Mouse (Mus musculus) lung, embryonic 16.5 days (tissue): Measurements from ENCODE around the gene Tnrc6b. TPM values are rescaled to one million over a fixed set of nuclear protein-coding genes. Genes with fewer than 3 reads are reported as not detected.

Source experiments
- ATAC-seq: fragments of 200-750 bp; cut with Nextera tagmentation; 2 replicates; pipeline ENCODE4 v1.8.0; 2017; ENCODE audit warnings: low read depth, mild to moderate bottlenecking, moderate library complexity
- H3K27ac ChIP-seq: fragments of 300-500 bp; sonication (generic); 2 replicates; pipeline ENCODE4 v1.5.1; 2014; ENCODE audit warnings: mild to moderate bottlenecking, control low read depth, low read length
- H3K27me3 ChIP-seq: fragments of 300-500 bp; sonication (generic); 2 replicates; pipeline ENCODE4 v1.6.1; 2014; ENCODE audit warnings: low read depth, low read length, mixed read lengths; ENCODE audit not compliant: control insufficient read depth, insufficient read depth
- H3K36me3 ChIP-seq: fragments of 300-500 bp; sonication (generic); 2 replicates; pipeline ENCODE4 v1.6.1; 2014; ENCODE audit warnings: low read length; ENCODE audit not compliant: control insufficient read depth, insufficient read depth
- H3K4me1 ChIP-seq: fragments of 300-500 bp; sonication (generic); replicated peaks from 2 replicates; pipeline ENCODE4 v1.6.1; 2014; ENCODE audit warnings: low read length, mixed read lengths; ENCODE audit not compliant: control insufficient read depth, insufficient read depth
- H3K4me2 ChIP-seq: fragments of 300-500 bp; sonication (generic); 2 replicates; pipeline ENCODE4 v1.6.1; 2014; ENCODE audit warnings: low read depth, low read length, control low read depth
- H3K4me3 ChIP-seq: fragments of 300-500 bp; sonication (generic); 2 replicates; pipeline ENCODE4 v1.5.1; 2014; ENCODE audit warnings: mild to moderate bottlenecking, low read length, control low read depth
- H3K9ac ChIP-seq: fragments of 300-500 bp; sonication (generic); 2 replicates; pipeline ENCODE4 v1.6.1; 2014; ENCODE audit warnings: low read length, control low read depth
- H3K9me3 ChIP-seq: fragments of 300-500 bp; sonication (generic); 2 replicates; pipeline ENCODE4 v1.6.1; 2016; ENCODE audit warnings: low read length; ENCODE audit not compliant: control insufficient read depth
- WGBS: fragments of 180-500 bp; shearing (Covaris S2); extraction: QIAGEN DNeasy Blood & Tissue Kit; methylation state at CpG from one replicate; pipeline ENCODE4 v1.1.7; 2014; 5-methylcytosine and 5-hydroxymethylcytosine counted together
- polyA plus RNA-seq: library from polyadenylated mRNA; unstranded; fragments of >200 nt; fragmentation: Nextera tagmentation; extraction: Ambion mirVana; gene quantifications from 2 replicates; pipeline ENCODE4 v1.2.1, GENCODE M21; 2015

The Tnrc6b gene
- polyA plus RNA-seq, 1 experiment from 2014 or later: 30.8 TPM

GRCm38 (mm10) chr15:80934841-80935240 lies 223.7 kb downstream of the Tnrc6b start:
- H3K27me3 ChIP-seq: no peaks in the 10 kb centered on the region
- H3K9me3 ChIP-seq: no peaks in the 10 kb centered on the region
- peaks cover 2% of the 10 kb centered on the region; the same call in 1 of the 2 replicates for H3K36me3 ChIP-seq
- H3K4me3 ChIP-seq: no peak overlapping the region
- H3K9ac ChIP-seq: no peak overlapping the region
- WGBS: 92% methylated on average over 5 of the region's 5 CpGs
- ATAC-seq: no peak
- H3K4me1 ChIP-seq: peaks cover 2% of the 10 kb centered on the region; the same call in 1 of the 2 replicates
- no peak overlapping the region for H3K4me2 ChIP-seq
- H3K27ac ChIP-seq: no peak overlapping the region

GRCm38 (mm10) chr15:80936686-80937085 lies 225.6 kb downstream of the Tnrc6b start:
- H3K4me3 ChIP-seq: no peak overlapping the region
- H3K36me3 ChIP-seq: peaks cover 6% of the 10 kb centered on the region; the same call in 1 of the 2 replicates
- no peaks in the 10 kb centered on the region for H3K4me1 ChIP-seq
- no peak overlapping the region for H3K4me2 ChIP-seq
- peak overlapping the region; percentile 53 for H3K27ac ChIP-seq
- no peaks in the 10 kb centered on the region for H3K9me3 ChIP-seq
- WGBS: 56% methylated on average over 3 of the region's 3 CpGs
- peak; percentile 97 for ATAC-seq
- H3K27me3 ChIP-seq: no peaks in the 10 kb centered on the region
- H3K9ac ChIP-seq: no peak overlapping the region

GRCm38 (mm10) chr15:80938615-80939014 lies 227.5 kb downstream of the Tnrc6b start:
- no peak for ATAC-seq
- Histone ChIP-seq H3K9me3 (no peaks in the 10 kb centered on the region), H3K4me1 (no peaks in the 10 kb centered on the region), H3K36me3 (0 out of 2 replicates have a peak, but pooled peaks cover 3% of the 10 kb centered on the region), H3K27ac (no peak overlapping the region), H3K9ac (no peak overlapping the region), H3K4me3 (no peak overlapping the region), H3K27me3 (no peaks in the 10 kb centered on the region), H3K4me2 (no peak overlapping the region)
- 83% methylated on average over 4 of the region's 4 CpGs for WGBS

GRCm38 (mm10) chr15:80939401-80939800 lies 228.3 kb downstream of the Tnrc6b start:
- H3K9ac ChIP-seq: no peak overlapping the region
- H3K9me3 ChIP-seq: no peaks in the 10 kb centered on the region
- H3K36me3 ChIP-seq: 0 out of 2 replicates have a peak, but pooled peaks cover 3% of the 10 kb centered on the region
- H3K4me3 ChIP-seq: no peak overlapping the region
- H3K4me1 ChIP-seq: no peaks in the 10 kb centered on the region
- WGBS: 85% methylated on average over 5 of the region's 5 CpGs
- no peak for ATAC-seq
- H3K27me3 ChIP-seq: no peaks in the 10 kb centered on the region
- H3K4me2 ChIP-seq: no peak overlapping the region
- no peak overlapping the region for H3K27ac ChIP-seq

- Histone ChIP-seq H3K4me2 (no peak overlapping the region), H3K36me3 (0 out of 2 replicates have a peak, but pooled peaks cover 3% of the 10 kb centered on the region), H3K9ac (no peak overlapping the region), H3K27ac (no peak overlapping the region), H3K9me3 (no peaks in the 10 kb centered on the region), H3K4me1 (no peaks in the 10 kb centered on the region), H3K27me3 (no peaks in the 10 kb centered on the region), H3K4me3 (no peak overlapping the region)
- no peak for ATAC-seq
- WGBS: 84% methylated on average over 6 of the region's 6 CpGs
Observed at GRCm38 (mm10) chr15:80941468-80942040, 230.4 kb downstream of the Tnrc6b start.

GRCm38 (mm10) chr15:80945851-80946250 lies 234.7 kb downstream of the Tnrc6b start:
- Histone ChIP-seq H3K9ac (no peak overlapping the region), H3K4me1 (peaks cover 14% of the 10 kb centered on the region), H3K9me3 (no peaks in the 10 kb centered on the region), H3K4me2 (no peak overlapping the region), H3K4me3 (no peak overlapping the region), H3K27ac (no peak overlapping the region), H3K36me3 (0 out of 2 replicates have a peak, but pooled peaks cover 3% of the 10 kb centered on the region), H3K27me3 (no peaks in the 10 kb centered on the region)
- 51% methylated on average over 3 of the region's 3 CpGs for WGBS
- no peak for ATAC-seq

GRCm38 (mm10) chr15:80948145-80949135 lies 237.3 kb downstream of the Tnrc6b start, which contains the start of gene Adsl:
Gene Adsl (plus strand): TSS chr15:80948490.
- Histone ChIP-seq H3K27ac (peak within 1 kb of the TSS; percentile 87), H3K27me3 (no peaks in the 10 kb centered on the region), H3K9ac (peak within 1 kb of the TSS; percentile 84), H3K4me3 (peak within 1 kb of the TSS; percentile 91), H3K9me3 (no peaks in the 10 kb centered on the region), H3K36me3 (peaks cover 5% of the 10 kb centered on the region), H3K4me1 (peaks cover 14% of the 10 kb centered on the region), H3K4me2 (peak within 1 kb of the TSS; percentile 82)
- peak; percentile 97 for ATAC-seq
- WGBS: under 1% methylated on average over 63 of the region's 63 CpGs

- peaks cover 14% of the 10 kb centered on the region for H3K4me1 ChIP-seq
- H3K36me3 ChIP-seq: peaks cover 12% of the 10 kb centered on the region
- H3K4me3 ChIP-seq: peak overlapping the region; percentile 91
- WGBS: 29% methylated on average over 4 of the region's 4 CpGs
- no peaks in the 10 kb centered on the region for H3K9me3 ChIP-seq
- peak overlapping the region; percentile 82 for H3K4me2 ChIP-seq
- no peak overlapping the region for H3K27ac ChIP-seq
- H3K9ac ChIP-seq: peak overlapping the region; percentile 84
- no peaks in the 10 kb centered on the region for H3K27me3 ChIP-seq
- no peak for ATAC-seq
Observed at GRCm38 (mm10) chr15:80949431-80949830, 238.3 kb downstream of the Tnrc6b start.

GRCm38 (mm10) chr15:80950055-80950454 lies 238.9 kb downstream of the Tnrc6b start:
- Histone ChIP-seq H3K9me3 (no peaks in the 10 kb centered on the region), H3K9ac (no peak overlapping the region), H3K4me2 (peak overlapping the region; percentile 82), H3K36me3 (peaks cover 17% of the 10 kb centered on the region), H3K27me3 (no peaks in the 10 kb centered on the region), H3K27ac (no peak overlapping the region), H3K4me3 (no peak overlapping the region), H3K4me1 (peaks cover 14% of the 10 kb centered on the region)
- 80% methylated on average over 7 of the region's 7 CpGs for WGBS
- ATAC-seq: no peak
